Mouse (Mus musculus): Measurements from ENCODE around the gene Il6ra.

DNA sequence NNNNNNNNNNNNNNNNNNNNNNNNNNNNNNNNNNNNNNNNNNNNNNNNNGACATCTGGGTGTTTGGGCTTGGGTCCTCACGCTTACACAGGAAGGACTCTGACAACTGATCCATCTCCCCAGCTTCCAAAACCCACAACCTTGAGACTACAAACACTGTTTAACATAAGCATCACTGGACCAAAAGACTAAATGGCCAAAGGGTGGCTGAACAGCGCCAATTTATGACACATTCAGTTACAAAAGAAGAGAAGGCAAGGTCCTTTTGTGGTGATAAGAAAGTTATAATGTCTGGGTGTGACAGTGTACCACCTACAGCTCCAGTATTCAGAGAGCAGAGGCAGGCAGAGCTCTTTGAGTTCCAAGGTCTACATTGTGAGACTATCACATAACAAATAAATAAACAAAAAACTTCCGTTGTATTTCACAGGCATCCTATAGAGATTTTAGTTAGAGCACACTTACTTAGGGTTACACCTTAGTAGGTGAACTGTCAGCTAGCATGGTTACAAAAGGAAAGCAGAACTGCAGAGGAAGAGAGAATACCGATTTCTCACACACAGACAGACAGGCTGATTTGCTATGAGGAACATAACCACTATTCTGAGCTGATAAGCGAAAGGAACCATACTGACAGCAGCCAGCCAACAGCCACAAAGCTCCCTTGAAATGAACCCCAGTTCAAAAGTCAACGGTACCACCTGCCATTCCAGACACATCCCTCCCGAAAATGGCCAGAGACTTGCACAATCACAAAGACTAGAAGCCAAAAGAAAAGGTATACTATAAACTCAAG lies 43.4 kb upstream of the Il6ra start:
- TF ChIP-seq CTCF (IDR thresholded peaks at IDR 0.05; ENCODE audit: extremely low read depth, insufficient read length, insufficient replicate concordance, low read depth, low read length) = no peak
- no peak for TF ChIP-seq POLR2A (IDR thresholded peaks at IDR 0.05; ENCODE audit: low read depth, low read length)

Data from small intestine, adult 2 months (tissue).